Mouse (Mus musculus) spleen, postnatal 14 days (tissue): ENCODE results near the gene Arhgef5.

Experiments used
- DNase-seq, 2 experiments: peaks; one replicate each; pipeline ENCODE4 v3.0.0; 2021 to 2022; ENCODE audit warnings: low spot score in 2 of 2

Gene Arhgef5

DNA sequence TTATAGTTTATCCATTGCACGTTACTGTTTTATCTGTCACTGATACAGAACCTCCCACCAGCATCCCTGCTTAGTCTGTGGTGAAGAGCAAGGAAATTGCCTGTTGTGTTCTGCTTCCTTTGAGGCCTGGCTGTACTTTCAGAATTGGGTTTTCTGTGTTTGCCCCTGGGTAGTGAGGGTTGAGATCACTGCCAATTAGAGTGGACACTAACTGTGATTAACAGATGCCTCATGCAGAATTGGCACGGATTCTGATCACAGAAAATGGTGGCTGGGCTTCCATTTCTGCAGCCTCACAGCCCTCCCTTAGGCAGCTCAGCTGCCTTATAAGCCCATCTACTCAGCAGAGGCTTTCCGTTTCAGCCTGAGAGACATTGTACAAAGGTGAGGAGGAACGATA, 68.1 kb downstream of the Arhgef5 start:
- no peak for DNase-seq

DNA sequence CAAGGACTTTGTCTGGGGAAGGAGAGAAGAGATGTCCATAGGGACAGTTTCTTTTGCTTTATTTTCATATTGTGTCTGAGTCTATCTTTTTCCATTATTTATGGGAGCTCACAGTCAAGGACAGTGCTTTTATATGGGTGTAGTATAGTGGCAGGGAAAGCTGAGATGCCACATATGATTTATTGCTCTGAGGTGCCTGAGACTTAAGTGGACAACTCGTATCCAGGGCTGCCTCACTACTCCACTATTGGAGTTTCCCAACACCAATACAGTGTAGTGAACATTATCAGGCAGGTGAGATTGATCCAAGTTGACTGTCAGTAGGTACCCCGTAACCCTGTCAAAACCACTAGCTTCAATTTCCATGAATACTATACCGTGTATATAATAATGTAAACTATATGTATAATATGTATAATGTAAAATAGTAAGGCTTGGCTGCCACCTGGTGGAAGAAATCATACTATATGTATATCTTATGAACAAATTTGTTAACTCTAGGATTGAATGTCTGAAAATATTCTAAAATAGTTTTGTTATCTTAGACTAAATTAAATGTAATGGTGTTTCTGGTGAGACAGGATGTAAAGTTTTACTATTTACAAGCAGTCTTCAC, 70.3 kb downstream of the Arhgef5 start:
- DNase-seq = no peak

DNA sequence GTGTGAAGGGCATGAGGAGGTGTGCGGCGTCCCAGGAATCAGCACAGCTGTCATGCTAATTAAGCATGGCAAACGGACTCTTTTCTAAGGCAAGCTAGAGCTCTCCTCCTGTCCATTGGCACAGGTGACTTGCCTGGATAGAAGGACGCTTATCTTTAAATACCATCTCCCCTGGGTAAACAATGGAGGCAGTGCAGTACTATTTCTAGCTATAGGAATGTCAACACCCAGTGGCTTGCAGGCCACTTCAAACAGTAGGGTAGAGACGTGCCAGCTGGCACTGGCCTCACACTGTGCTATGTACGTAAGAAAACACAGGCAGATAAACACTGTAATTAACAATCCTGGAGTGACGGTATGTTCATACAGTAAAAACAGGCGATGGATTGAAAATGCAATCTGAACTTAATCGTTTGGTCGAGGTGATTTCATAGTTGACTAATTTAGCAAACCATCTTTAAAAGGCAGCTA, 72.1 kb downstream of the Arhgef5 start:
- no peak for DNase-seq

GRCm38 (mm10) chr6:43338804-43339203, 73.4 kb downstream of the Arhgef5 start:
- no peak for DNase-seq
